Mouse (Mus musculus) MEL (cell line): ENCODE results near the gene Stat6.

Experiments used
- CTCF ChIP-seq, 3 experiments: IDR thresholded peaks in 2 of 3; conservative IDR thresholded peaks in 1 of 3; 2 replicates each; pipeline ENCODE4 v1.5.1; 2011 to 2012; ENCODE audit warnings: low read length in 3 of 3, low read depth in 2 of 3, mild to moderate bottlenecking in 2 of 3, improper control_type of control experiment in 1 of 3, inconsistent platforms in 1 of 3, mixed read lengths in 1 of 3, moderate library complexity in 1 of 3; ENCODE audit not compliant: control insufficient read depth in 1 of 3, insufficient read depth in 1 of 3, poor library complexity in 1 of 3, severe bottlenecking in 1 of 3
- EP300 ChIP-seq, 2 experiments: IDR thresholded peaks; 2 replicates each; pipeline ENCODE4 v1.6.1; 2011; ENCODE audit warnings: improper control_type of control experiment in 2 of 2, low read length in 2 of 2, low read depth in 1 of 2, mild to moderate bottlenecking in 1 of 2
- GATA1 ChIP-seq: IDR thresholded peaks from 2 replicates; pipeline ENCODE4 v1.6.1; 2011; ENCODE audit warnings: low read depth, low read length, improper control_type of control experiment
- MAX ChIP-seq: IDR thresholded peaks from 2 replicates; pipeline ENCODE4 v1.6.1; 2011; ENCODE audit warnings: low read length, improper control_type of control experiment
- MEF2A ChIP-seq: IDR thresholded peaks from 2 replicates; pipeline ENCODE4 v1.6.1; 2014; ENCODE audit warnings: low read depth, mild to moderate bottlenecking, inconsistent platforms, low read length, improper control_type of control experiment; ENCODE audit not compliant: poor library complexity, insufficient replicate concordance, severe bottlenecking; ENCODE audit errors: extremely low read depth
- MYC ChIP-seq: IDR thresholded peaks from 2 replicates; pipeline ENCODE4 v1.6.1; 2011; ENCODE audit warnings: low read depth, mild to moderate bottlenecking, low read length, improper control_type of control experiment, moderate library complexity
- NRF1 ChIP-seq: IDR thresholded peaks from 2 replicates; pipeline ENCODE4 v1.6.1; 2014; ENCODE audit warnings: low read depth, mild to moderate bottlenecking, inconsistent platforms, low read length, improper control_type of control experiment, moderate library complexity; ENCODE audit not compliant: poor library complexity, insufficient read depth, severe bottlenecking
- POLR2A ChIP-seq, 2 experiments: IDR thresholded peaks; 2 replicates each; pipeline ENCODE4 v1.6.1; 2011 to 2012; ENCODE audit warnings: low read length in 2 of 2, mild to moderate bottlenecking in 2 of 2, control low read depth in 1 of 2, improper control_type of control experiment in 1 of 2, low read depth in 1 of 2, moderate library complexity in 1 of 2; ENCODE audit not compliant: control insufficient read depth in 1 of 2, insufficient read depth in 1 of 2, poor library complexity in 1 of 2
- POLR2AphosphoS5 ChIP-seq: IDR thresholded peaks from 2 replicates; pipeline ENCODE4 v1.6.1; 2012; ENCODE audit warnings: low read depth, borderline replicate concordance, mild to moderate bottlenecking, inconsistent platforms, low read length, moderate library complexity, mixed read lengths
- SIN3A ChIP-seq: IDR thresholded peaks from 2 replicates; pipeline ENCODE4 v1.6.1; 2012; ENCODE audit warnings: low read length, improper control_type of control experiment, inconsistent platforms
- SMC3 ChIP-seq: IDR thresholded peaks from 2 replicates; pipeline ENCODE4 v1.6.1; 2011; ENCODE audit warnings: low read depth, low read length, improper control_type of control experiment
- UBTF ChIP-seq: IDR thresholded peaks from 2 replicates; pipeline ENCODE4 v1.6.1; 2012; ENCODE audit warnings: low read depth, mild to moderate bottlenecking, inconsistent platforms, low read length, improper control_type of control experiment, moderate library complexity, borderline replicate concordance; ENCODE audit not compliant: insufficient read depth
- ZKSCAN1 ChIP-seq: IDR thresholded peaks from 2 replicates; pipeline ENCODE4 v1.6.1; 2012; ENCODE audit warnings: low read depth, mild to moderate bottlenecking, inconsistent platforms, low read length, improper control_type of control experiment, moderate library complexity

DNA sequence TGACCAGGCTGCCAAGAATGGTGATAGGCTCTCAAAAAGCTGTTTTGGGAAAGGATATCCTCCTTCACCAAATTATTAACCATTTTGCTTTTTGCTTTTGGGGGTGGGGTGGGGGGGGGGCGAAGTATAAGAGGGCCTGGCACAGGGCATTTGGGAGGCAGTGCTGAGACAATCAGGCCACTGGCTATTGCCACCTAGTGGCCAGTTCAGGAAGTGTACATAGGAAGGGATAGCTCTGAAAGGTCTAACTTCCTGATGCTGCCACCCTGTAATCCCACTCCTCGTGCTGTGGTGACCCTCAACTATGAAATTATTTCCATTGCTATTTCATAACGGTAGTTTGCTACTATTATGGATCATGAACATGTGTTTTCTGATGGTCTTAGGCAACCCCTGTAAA, 16.4 kb upstream of the Stat6 start:
- no peak for TF ChIP-seq MYC
- TF ChIP-seq MAX: no peak
- TF ChIP-seq POLR2A (IDR thresholded peaks at IDR 0.05; ENCODE audit: control insufficient read depth in 1 of 2, insufficient read depth in 1 of 2, low read depth in 1 of 2, low read length in 2 of 2, poor library complexity in 1 of 2): no peak
- no peak for TF ChIP-seq SIN3A
- TF ChIP-seq CTCF (IDR thresholded peaks at IDR 0.05 in 2 of 3, conservative IDR thresholded peaks at IDR 0.05 in 1 of 3; ENCODE audit: control insufficient read depth in 1 of 3, insufficient read depth in 1 of 3, low read depth in 2 of 3, low read length in 3 of 3, poor library complexity in 1 of 3, severe bottlenecking in 1 of 3): peak; percentile 50 to 60 (median 55)
- no peak for TF ChIP-seq ZKSCAN1
- no peak for TF ChIP-seq MEF2A
- no peak for TF ChIP-seq EP300 (IDR thresholded peaks at IDR 0.05; ENCODE audit: low read depth in 1 of 2, low read length in 2 of 2)
- no peak for TF ChIP-seq GATA1
- TF ChIP-seq NRF1: no peak
- TF ChIP-seq POLR2AphosphoS5: no peak
- TF ChIP-seq SMC3: peak; percentile 52
- no peak for TF ChIP-seq UBTF
